In genomic region chr4:119490806-119491205, GRCm38 (mm10) we compare ENCODE assay signal across 9 mouse cellular contexts. TPM values are rescaled to one million over a fixed set of nuclear protein-coding genes. Genes with fewer than 3 reads are reported as not detected.
DNase-seq lines count a peak whose midpoint lies in the region; ATAC-seq and TF ChIP-seq lines count a peak whose summit lies in the region.
"Had no signal": no experiment of that assay in that cellular context is flagged by ENCODE, and none has a peak within 500 bp of the region (broad histone marks: within the 10 kb centered on the region; RNA-seq: fewer than 3 reads in every experiment).

No protein-coding gene starts in this region.

- peak; percentile 43 for DNase-seq in CD4-positive, CD25-positive, alpha-beta regulatory T cell, adult 2 months (ENCODE audit: low read depth, low spot score)
- DNase-seq in left cerebral cortex, adult 2 months (ENCODE audit: extremely low spot score in 1 of 2, low spot score in 2 of 2), result peak; percentile 27 to 30
- DNase-seq in left cerebral cortex, adult 11 months (ENCODE audit: low spot score), result no peak
- peak; percentile 45 for DNase-seq in cerebellum, adult 11-12 months
- DNase-seq in kidney, postnatal 36 days, result peak; percentile 16 to 61
- peak; percentile 21 for DNase-seq in neural tube, embryonic 11.5 days (ENCODE audit: low spot score)
- no peak for DNase-seq in heart, postnatal 36 days

- H3K27me3 ChIP-seq in neural tube, embryonic 11.5 days (ENCODE audit: control insufficient read depth, insufficient read depth, low read length), result no peaks in the 10 kb centered on the region

- ATAC-seq in CD4-positive, CD25-positive, alpha-beta regulatory T cell, adult 4 months, result no peak
- no peak for ATAC-seq in neural tube, embryonic 11.5 days (ENCODE audit: insufficient read depth, low FRiP score, low TSS enrichment)

- H3K36me3 ChIP-seq in neural tube, embryonic 11.5 days (ENCODE audit: control insufficient read depth, insufficient read depth, low read length), result no peaks in the 10 kb centered on the region
- H3K36me3 ChIP-seq: stomach, embryonic 15.5 days had no signal

- no peaks in the 10 kb centered on the region for H3K9me3 ChIP-seq in neural tube, embryonic 11.5 days (ENCODE audit: control insufficient read depth, low read length)
- H3K9me3 ChIP-seq: stomach, embryonic 15.5 days had no signal

- H3K4me1 ChIP-seq in neural tube, embryonic 11.5 days (ENCODE audit: control insufficient read depth, insufficient read depth, low read length), result no peaks in the 10 kb centered on the region
- H3K4me1 ChIP-seq: stomach, embryonic 15.5 days had no signal

- intact Hi-C loops in left cerebral cortex, adult 2 months (cut with DNase I), result no loop called here
- intact Hi-C loops in heart, postnatal 36 days (cut with DNase I), result loop anchor here (5.0 kb wide), 1 partner anchor 176 kb away; no protein-coding TSS in a partner anchor

- 77% methylated on average over 3 of the region's 3 CpGs for WGBS in neural tube, embryonic 11.5 days

- no peak overlapping the region for H3K9ac ChIP-seq in neural tube, embryonic 11.5 days (ENCODE audit: low read length)
- H3K9ac ChIP-seq: stomach, embryonic 15.5 days had no signal

- peak; percentile 46 for TF ChIP-seq CTCF in left cerebral cortex, adult 2 months (IDR thresholded peaks at IDR 0.05)

- no peak overlapping the region for H3K4me2 ChIP-seq in neural tube, embryonic 11.5 days (ENCODE audit: low read depth)

- no peak overlapping the region for H3K4me3 ChIP-seq in left cerebral cortex, adult 2 months
- no peak overlapping the region for H3K4me3 ChIP-seq in neural tube, embryonic 11.5 days (ENCODE audit: low read depth, low read length)
- H3K4me3 ChIP-seq: stomach, embryonic 15.5 days had no signal

- H3K27ac ChIP-seq in left cerebral cortex, adult 2 months, result no peak overlapping the region
- H3K27ac ChIP-seq in neural tube, embryonic 11.5 days (ENCODE audit: low read depth, low read length), result no peak overlapping the region
- H3K27ac ChIP-seq: stomach, embryonic 15.5 days had no signal

RNA-seq across cellular contexts. Expression of gene Rimkla, which starts 1.6 kb away (rescaled TPM):
- under 1 TPM in 1 of 2 experiments, not detected in 1; 0.11 TPM for polyA plus RNA-seq in CD4-positive, CD25-positive, alpha-beta regulatory T cell, adult 4 months (2017; shearing (Covaris generic))
- 1 to 10 TPM; 6.2 to 9.3 TPM for total RNA-seq in left cerebral cortex, adult 2 months (2021)
- polyA plus RNA-seq in neural tube, embryonic 11.5 days (2014; fragmentation: Nextera tagmentation; extraction: Ambion mirVana), result 9.5 and 9.6 TPM in 2 replicates
- under 1 TPM; 0.33 to 0.56 TPM for total RNA-seq in heart, postnatal 36 days (2021)

RNA-seq across cellular contexts. Expression of gene Foxj3, which starts 46.0 kb away (rescaled TPM):
- polyA plus RNA-seq in CD4-positive, CD25-positive, alpha-beta regulatory T cell, adult 4 months (2017; shearing (Covaris generic)), result 10 to 100 TPM; 12.5 to 12.6 TPM
- 10 to 100 TPM; 69.6 to 72.2 TPM for total RNA-seq in left cerebral cortex, adult 2 months (2021)
- polyA plus RNA-seq in neural tube, embryonic 11.5 days (2014; fragmentation: Nextera tagmentation; extraction: Ambion mirVana), result 21.4 and 22.6 TPM in 2 replicates
- 10 to 100 TPM; 30.0 to 31.3 TPM for total RNA-seq in heart, postnatal 36 days (2021)

RNA-seq across cellular contexts. Expression of gene Frg2f1, which starts 48.5 kb away (rescaled TPM):
- polyA plus RNA-seq in CD4-positive, CD25-positive, alpha-beta regulatory T cell, adult 4 months (2017; shearing (Covaris generic)), result 1 to 10 TPM; 2.3 to 5.2 TPM
- 10 to 100 TPM; 21.4 to 22.5 TPM for total RNA-seq in left cerebral cortex, adult 2 months (2021)
- polyA plus RNA-seq in neural tube, embryonic 11.5 days (2014; fragmentation: Nextera tagmentation; extraction: Ambion mirVana), result 2.3 and 3.0 TPM in 2 replicates
- total RNA-seq in heart, postnatal 36 days (2021), result 1 to 10 TPM; 4.7 to 5.1 TPM

Comparison
In these comparisons a context has a peak if more than half of its experiments do, and no peak if none do; other contexts are left out.
1. DNase-seq: peak in CD4-positive, CD25-positive, alpha-beta regulatory T cell, adult 2 months (single experiment), left cerebral cortex, adult 2 months (2 of 2), cerebellum, adult 11-12 months (single experiment), kidney, postnatal 36 days (2 of 2) and neural tube, embryonic 11.5 days (single experiment); none in left cerebral cortex, adult 11 months (single experiment) and heart, postnatal 36 days (0 of 2).
2. RNA of gene Rimkla, which starts 1.6 kb away (total RNA-seq): 6.2 to 9.3 TPM in left cerebral cortex, adult 2 months; 0.33 to 0.56 TPM in heart, postnatal 36 days; every median in the first group is over 4 times any median in the second.